Mouse (Mus musculus) limb, embryonic 14.5 days (tissue): ENCODE measurements at regions not wholly inside any gene's neighbourhood (a gene's known extent, or its start where the extent isn't known, plus 50 kb on each side); places are given as distances from the start of the nearest gene placed in this dataset.

Experiments
- ATAC-seq: fragments of 200-750 bp; cut with Nextera tagmentation; 2 replicates; pipeline ENCODE4 v1.8.0; 2017; ENCODE audit warnings: low read depth, moderate number of reproducible peaks, moderate TSS enrichment; ENCODE audit not compliant: low FRiP score
- DNase-seq: peaks from one replicate; pipeline ENCODE4 v3.0.0-alpha.2; 2015; ENCODE audit warnings: low spot score
- H3K27ac ChIP-seq: fragments of 300-500 bp; sonication (generic); replicated peaks from 2 replicates; pipeline ENCODE4 v1.5.1; 2014; ENCODE audit warnings: low read depth, mild to moderate bottlenecking, low read length, moderate library complexity, mixed read lengths
- H3K27me3 ChIP-seq: fragments of 300-500 bp; sonication (generic); 2 replicates; pipeline ENCODE4 v1.6.1; 2014; ENCODE audit warnings: low read length, mixed read lengths; ENCODE audit not compliant: control insufficient read depth, insufficient read depth
- H3K36me3 ChIP-seq: fragments of 300-500 bp; sonication (generic); 2 replicates; pipeline ENCODE4 v1.6.1; 2014; ENCODE audit warnings: mild to moderate bottlenecking, low read length, moderate library complexity, mixed read lengths; ENCODE audit not compliant: control insufficient read depth, insufficient read depth
- H3K4me1 ChIP-seq: fragments of 300-500 bp; sonication (generic); 2 replicates; pipeline ENCODE4 v1.6.1; 2014; ENCODE audit warnings: antibody characterized with exemption, low read length, mixed read lengths; ENCODE audit not compliant: control insufficient read depth, insufficient read depth
- H3K4me2 ChIP-seq: fragments of 300-500 bp; sonication (generic); replicated peaks from 2 replicates; pipeline ENCODE4 v1.6.1; 2014; ENCODE audit warnings: low read depth, mild to moderate bottlenecking, low read length, moderate library complexity; ENCODE audit not compliant: severe bottlenecking
- H3K4me3 ChIP-seq: fragments of 300-500 bp; sonication (generic); replicated peaks from 2 replicates; pipeline ENCODE4 v1.5.1; 2014; ENCODE audit warnings: low read length
- H3K9ac ChIP-seq: fragments of 300-500 bp; sonication (generic); 2 replicates; pipeline ENCODE4 v1.6.1; 2014; ENCODE audit warnings: mild to moderate bottlenecking, low read depth, low read length, moderate library complexity; ENCODE audit not compliant: severe bottlenecking
- H3K9me3 ChIP-seq: fragments of 300-500 bp; sonication (generic); 2 replicates; pipeline ENCODE4 v1.6.1; 2016; ENCODE audit warnings: low read length; ENCODE audit not compliant: control insufficient read depth
- POLR2A ChIP-seq: fragments of 200-500 bp; IDR thresholded peaks from 2 replicates; pipeline ENCODE4 v1.8.0; 2012; ENCODE audit warnings: inconsistent platforms, mild to moderate bottlenecking, moderate library complexity, borderline replicate concordance; ENCODE audit not compliant: insufficient read depth, insufficient read length; ENCODE audit errors: extremely low read depth
- WGBS: fragments of 180-500 bp; shearing (Covaris S2); extraction: QIAGEN DNeasy Blood & Tissue Kit; methylation state at CpG from one replicate; pipeline ENCODE4 v1.1.7; 2014; 5-methylcytosine and 5-hydroxymethylcytosine counted together

- 57% methylated on average over 10 of the region's 10 CpGs for WGBS
- DNase-seq: no peak
- H3K4me1 ChIP-seq: no peaks in the 10 kb centered on the region
- no peaks in the 10 kb centered on the region for H3K9me3 ChIP-seq
- H3K27me3 ChIP-seq: no peaks in the 10 kb centered on the region
- no peak overlapping the region for H3K27ac ChIP-seq
- no peaks in the 10 kb centered on the region for H3K36me3 ChIP-seq
- H3K4me3 ChIP-seq: no peak overlapping the region
- no peak overlapping the region for H3K4me2 ChIP-seq
- no peak for ATAC-seq
- TF ChIP-seq POLR2A: no peak
- H3K9ac ChIP-seq: no peak overlapping the region
These were observed 95.7 kb downstream of the E030025P04Rik start for GRCm38 (mm10) chr11:109048257-109049101.

- no peak for ATAC-seq
- Histone ChIP-seq H3K27me3 (no peaks in the 10 kb centered on the region), H3K4me1 (no peaks in the 10 kb centered on the region), H3K9me3 (no peaks in the 10 kb centered on the region), H3K4me2 (no peak overlapping the region), H3K36me3 (no peaks in the 10 kb centered on the region), H3K27ac (no peak overlapping the region), H3K9ac (no peak overlapping the region), H3K4me3 (no peak overlapping the region)
- no peak for DNase-seq
- 83% methylated on average over 4 of the region's 4 CpGs for WGBS
- TF ChIP-seq POLR2A: no peak
These were observed 96.6 kb downstream of the E030025P04Rik start for GRCm38 (mm10) chr11:109047483-109048110.

GRCm38 (mm10) chr11:109046446-109046845, 97.7 kb downstream of the E030025P04Rik start:
- H3K27me3 ChIP-seq: no peaks in the 10 kb centered on the region
- no peaks in the 10 kb centered on the region for H3K36me3 ChIP-seq
- TF ChIP-seq POLR2A: no peak
- no peak overlapping the region for H3K4me3 ChIP-seq
- H3K27ac ChIP-seq: no peak overlapping the region
- 27% methylated on average over 1 of the region's 1 CpGs for WGBS
- H3K9me3 ChIP-seq: no peaks in the 10 kb centered on the region
- H3K4me2 ChIP-seq: no peak overlapping the region
- H3K4me1 ChIP-seq: no peaks in the 10 kb centered on the region
- ATAC-seq (no peak), DNase-seq (no peak)
- H3K9ac ChIP-seq: no peak overlapping the region

- ATAC-seq (no peak), DNase-seq (no peak)
- H3K27ac ChIP-seq: no peak overlapping the region
- no peak for TF ChIP-seq POLR2A
- H3K9me3 ChIP-seq: no peaks in the 10 kb centered on the region
- H3K4me2 ChIP-seq: no peak overlapping the region
- no peaks in the 10 kb centered on the region for H3K27me3 ChIP-seq
- no peak overlapping the region for H3K4me3 ChIP-seq
- peaks cover 3% of the 10 kb centered on the region; the same call in 1 of the 2 replicates for H3K4me1 ChIP-seq
- 65% methylated on average over 7 of the region's 7 CpGs for WGBS
- H3K36me3 ChIP-seq: no peaks in the 10 kb centered on the region
- no peak overlapping the region for H3K9ac ChIP-seq
These were observed 103.7 kb downstream of the E030025P04Rik start for GRCm38 (mm10) chr11:109040519-109040916.

- ATAC-seq (no peak), DNase-seq (no peak)
- no peak overlapping the region for H3K4me3 ChIP-seq
- no peaks in the 10 kb centered on the region for H3K36me3 ChIP-seq
- no peaks in the 10 kb centered on the region for H3K9me3 ChIP-seq
- H3K27me3 ChIP-seq: no peaks in the 10 kb centered on the region
- peaks cover 3% of the 10 kb centered on the region; the same call in 1 of the 2 replicates for H3K4me1 ChIP-seq
- no peak overlapping the region for H3K4me2 ChIP-seq
- WGBS: 72% methylated on average over 6 of the region's 6 CpGs
- H3K27ac ChIP-seq: no peak overlapping the region
- TF ChIP-seq POLR2A: no peak
- H3K9ac ChIP-seq: no peak overlapping the region
These were observed 104.2 kb downstream of the E030025P04Rik start for GRCm38 (mm10) chr11:109039792-109040518.
